Mouse (Mus musculus) lung, postnatal 4 days (tissue): ENCODE data around the gene Abhd16b.

Source experiments
- DNase-seq, 2 experiments: peaks; one replicate each; pipeline ENCODE4 v3.0.0; 2021

Abhd16b gene

DNA sequence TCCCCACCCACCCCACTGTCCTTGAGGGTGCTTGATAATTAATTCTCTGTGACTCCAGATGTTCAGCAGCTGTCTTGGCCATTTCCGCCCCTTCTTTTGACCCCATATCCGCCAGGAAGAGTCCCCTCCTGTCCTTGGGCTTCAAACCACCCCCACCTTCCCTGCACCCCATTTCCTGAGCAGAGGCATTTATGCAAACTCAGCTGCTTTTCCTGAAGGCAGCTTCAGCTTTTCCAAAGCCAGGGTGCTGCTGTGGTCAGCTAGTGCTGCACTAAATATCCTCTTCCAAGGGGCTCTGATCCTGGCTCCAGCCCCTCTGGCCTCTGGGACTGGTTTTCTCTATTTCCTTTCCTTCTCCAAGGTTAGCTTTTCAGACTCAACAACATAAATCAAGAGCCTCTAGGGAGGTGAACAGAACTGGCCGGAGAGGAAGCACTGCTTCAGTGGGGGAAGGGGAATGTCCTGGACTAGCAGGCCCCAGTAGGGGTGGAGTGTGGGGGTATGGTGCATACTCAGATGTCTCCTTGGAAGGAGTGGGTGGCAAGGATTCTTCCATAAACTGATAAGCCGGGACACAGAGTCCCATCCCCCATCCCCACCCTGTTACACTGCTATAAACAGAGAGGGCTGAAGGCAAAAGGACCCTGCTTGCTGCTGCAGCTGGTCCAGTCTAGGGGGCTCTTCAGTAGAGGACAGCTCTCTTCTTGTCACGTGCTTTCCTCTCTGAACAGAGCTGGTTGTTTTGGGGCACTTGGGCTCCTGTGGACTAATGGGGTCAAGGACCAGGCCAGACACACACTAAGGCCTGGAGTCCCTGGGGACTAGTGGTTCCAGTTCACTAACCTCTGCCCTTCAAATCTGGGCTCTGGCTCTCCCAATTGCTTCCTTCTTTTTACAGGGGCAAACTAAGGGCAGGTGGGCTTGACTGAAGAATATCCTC is 5.4 kb upstream of the Abhd16b start:
- peak; percentile 59 to 81 for DNase-seq

DNA sequence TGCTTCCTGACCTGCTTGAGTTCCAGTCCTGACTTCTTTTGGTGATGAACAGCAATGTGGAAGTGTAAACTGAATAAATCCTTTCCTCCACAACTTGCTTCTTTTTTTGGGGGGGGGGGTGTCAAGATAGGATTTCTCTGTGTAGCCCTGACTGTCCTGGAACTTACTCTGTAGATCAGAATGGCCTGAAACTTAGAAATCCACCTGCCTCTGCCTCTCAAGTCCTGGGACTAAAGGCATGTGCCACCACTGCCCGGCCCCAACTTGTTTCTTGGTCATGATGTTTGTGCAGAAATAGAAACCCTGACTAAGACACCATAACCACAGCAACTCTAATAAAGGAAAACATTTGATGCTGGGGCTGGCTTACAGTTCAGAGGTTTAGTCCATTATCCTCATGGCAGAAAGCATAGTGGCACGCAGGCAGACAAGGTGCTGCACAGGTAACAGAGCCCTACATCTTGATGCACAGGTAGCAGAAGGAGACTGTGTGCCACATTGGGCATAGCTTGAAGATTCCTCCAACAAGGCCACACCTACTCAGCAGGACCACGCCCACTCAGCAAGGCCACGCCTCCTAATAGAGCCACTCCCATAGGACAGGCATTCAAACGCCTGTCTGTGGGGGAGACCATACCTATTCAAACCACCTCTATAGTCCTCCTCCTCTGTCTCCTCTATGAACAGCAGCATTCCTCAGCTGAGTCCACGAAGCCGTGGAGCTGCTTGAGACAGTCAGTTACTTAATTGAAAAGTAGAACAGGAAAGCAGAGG is 1.4 kb upstream of the Abhd16b start:
- peak; percentile 47 to 62 for DNase-seq

DNA sequence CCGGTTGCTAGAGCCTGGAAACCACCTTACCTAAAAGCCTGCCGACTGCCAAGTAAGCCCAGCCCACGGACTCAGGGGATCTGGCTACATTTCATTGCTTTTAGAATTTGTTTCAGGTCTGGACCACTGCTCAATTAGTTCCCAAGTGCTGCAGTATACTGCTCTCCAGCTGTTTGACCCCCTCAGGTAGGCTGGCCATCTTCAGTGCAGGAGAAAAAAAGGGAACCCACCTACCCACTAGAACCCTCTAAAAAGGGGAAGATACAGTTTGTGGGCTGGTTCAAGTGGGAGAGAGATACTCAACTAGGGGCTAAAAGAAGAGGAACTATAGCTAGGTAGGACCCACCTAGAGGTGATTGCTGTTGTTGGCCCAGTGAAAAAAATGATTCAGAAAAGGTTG is 800 bp upstream of the Abhd16b start:
- no peak for DNase-seq

DNA sequence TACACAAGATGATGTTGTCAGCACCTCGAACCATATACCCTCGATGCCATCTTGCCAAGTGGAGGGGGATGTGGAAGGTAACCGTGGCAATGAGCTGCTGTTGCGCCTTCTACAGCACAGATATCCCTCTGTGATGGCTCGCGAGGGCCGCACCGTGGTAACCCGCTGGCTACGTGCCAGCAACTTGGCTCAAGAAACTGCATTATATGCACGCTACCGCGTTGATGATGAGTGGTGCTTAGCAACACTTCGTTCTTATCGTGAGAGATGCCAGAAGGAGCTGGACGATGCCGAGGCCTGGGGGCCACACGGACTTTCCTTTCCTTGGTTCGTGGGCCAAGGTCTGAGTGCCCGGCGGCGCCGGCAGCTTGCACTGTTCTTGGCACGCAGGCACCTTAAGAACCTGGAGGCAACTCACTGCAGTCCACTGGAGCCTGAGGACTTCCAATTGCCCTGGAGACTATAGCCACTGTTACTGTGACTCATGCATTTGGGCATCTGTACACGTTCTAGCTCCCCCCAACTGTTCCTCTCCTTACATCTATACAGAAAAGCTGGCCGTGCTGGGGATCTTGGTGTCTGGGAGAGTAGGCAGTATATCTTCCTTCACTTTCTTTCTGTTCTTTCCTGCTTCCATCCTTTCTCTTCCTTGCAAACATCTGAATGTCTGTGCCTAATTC is 1.4 kb downstream of the Abhd16b start:
- DNase-seq: no peak

DNA sequence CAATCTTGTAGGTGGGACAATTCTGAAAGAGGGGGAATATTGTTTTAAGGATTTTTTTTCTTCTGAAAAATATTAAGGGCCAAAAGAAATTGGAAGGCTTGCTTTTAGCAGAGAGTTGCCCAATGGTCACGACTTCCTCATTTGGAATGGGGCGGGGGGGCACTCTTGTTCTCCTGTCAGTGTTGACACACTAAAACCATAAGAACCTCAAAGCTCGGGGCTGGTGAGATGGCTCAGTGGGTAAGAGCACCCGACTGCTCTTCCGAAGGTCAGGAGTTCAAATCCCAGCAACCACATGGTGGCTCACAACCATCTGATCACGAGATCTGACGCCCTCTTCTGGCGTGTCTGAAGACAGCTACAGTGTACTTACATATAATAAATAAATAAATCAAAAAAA is 2.8 kb downstream of the Abhd16b start:
- peak; percentile 26 to 33 for DNase-seq

DNA sequence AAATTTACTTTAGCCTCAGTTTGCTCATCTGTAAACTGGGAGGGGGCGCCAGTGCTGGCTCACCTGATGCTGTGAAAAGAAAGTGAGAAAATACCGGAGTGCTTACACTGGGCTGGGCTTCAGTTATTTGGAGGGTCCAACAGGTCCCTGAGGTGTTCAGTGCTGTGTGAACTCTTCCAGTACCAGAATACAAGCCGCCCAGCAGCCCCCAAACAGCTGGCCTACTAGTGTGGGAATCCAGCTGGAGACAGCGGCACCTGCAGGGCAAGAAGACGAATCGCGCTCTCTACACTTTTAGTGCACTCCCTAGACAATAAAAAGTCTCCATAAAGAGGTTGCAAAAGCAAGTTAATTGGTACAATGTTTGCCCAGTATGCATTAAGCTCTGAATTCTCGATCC is 3.3 kb downstream of the Abhd16b start:
- peak; percentile 77 to 81 for DNase-seq

DNA sequence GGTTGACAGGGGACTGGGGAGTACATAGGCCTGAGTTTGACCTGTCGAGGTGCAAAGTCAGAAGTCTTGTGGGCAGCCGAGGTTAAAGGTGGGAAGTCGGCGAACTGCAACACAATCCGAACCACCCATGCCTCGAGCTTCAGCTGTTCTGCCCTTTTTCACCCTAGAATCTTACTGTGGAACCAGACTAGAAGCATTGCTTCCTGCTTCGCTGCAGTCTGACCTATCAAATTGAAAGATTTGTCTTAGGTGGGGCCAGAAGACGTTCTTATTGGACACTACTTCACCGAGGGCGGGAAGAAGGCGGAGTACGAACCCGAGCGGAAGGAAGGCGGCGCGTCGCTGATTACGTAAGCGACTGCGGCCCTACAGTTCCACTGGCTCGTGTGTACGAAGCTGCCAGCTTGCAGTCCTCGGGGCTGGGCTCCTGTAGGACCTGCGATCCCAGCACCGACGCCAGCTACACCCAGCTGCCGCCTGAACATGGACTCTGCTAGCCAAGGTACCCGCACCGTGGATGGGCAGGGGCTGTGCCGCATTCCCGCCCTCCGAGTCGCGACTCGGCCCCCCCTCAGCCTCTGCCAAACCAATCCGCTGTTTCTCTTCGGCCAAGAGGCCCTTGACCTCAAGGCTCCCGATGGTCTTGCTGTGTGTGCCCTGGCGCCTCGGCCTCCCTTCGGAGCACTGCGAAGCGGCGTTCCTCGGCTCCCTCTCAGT is 4.0 kb downstream of the Abhd16b start, which contains the start of gene Tpd52l2:
Tpd52l2 (plus strand) TSS at position 312 of the 717 bp plus-strand sequence.
- DNase-seq: peak; percentile 95

DNA sequence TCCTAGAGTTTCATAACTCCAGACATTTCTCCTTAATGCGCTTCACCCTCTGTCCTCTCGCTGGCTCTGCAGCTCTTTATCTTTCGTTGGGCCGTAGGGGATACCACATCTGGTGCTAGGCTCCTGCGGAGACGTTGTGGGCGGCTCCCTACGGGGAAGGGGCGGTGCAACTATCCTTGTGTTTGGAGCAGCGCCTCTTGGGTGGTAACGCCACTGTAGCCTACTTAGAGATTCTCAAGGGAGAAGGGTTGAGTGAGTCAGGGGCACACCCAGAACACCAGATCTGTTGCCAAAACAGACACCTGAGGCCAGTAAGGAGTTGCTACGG is 4.5 kb downstream of the Abhd16b start:
- DNase-seq: peak; percentile 69 to 81

DNA sequence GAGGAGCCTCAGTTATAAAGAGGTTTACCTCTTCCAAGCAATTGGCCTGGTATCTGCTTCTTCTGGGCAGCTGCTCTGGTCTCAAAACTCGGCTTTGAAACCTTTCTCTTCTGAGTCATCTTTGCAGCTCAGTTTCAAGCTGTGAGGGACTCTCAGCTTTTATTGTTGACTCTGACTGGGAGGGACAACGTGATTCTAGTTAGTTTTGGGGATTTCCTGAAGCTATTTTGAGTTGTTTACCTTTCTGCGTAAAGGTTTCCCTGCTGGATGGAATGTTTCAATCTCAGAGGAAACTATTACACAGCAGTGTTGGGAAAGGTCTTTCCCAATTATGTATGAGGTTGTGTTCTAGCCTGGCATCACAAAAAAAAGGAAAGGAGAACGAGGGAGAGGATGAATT is 5.6 kb downstream of the Abhd16b start:
- DNase-seq: no peak

DNA sequence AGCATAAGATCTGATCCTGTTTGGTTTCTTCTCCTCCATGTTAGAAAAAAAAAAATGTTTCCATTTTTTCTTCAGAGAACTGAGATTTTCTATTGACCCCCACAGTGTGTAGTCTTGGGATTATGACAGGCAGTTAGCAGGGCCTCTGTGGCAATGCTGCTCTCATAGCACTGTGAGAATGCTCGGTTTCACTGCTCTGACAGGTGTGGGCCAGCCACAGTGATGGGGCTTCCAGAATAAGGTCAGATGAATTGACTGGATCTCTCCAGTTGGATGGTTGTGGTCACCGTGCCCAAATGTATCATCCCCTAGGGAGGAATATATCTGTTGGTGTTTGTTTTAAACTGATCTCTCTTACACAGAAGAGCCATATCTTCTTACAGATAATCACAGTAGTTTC is 16.2 kb downstream of the Abhd16b start:
- DNase-seq: no peak

DNA sequence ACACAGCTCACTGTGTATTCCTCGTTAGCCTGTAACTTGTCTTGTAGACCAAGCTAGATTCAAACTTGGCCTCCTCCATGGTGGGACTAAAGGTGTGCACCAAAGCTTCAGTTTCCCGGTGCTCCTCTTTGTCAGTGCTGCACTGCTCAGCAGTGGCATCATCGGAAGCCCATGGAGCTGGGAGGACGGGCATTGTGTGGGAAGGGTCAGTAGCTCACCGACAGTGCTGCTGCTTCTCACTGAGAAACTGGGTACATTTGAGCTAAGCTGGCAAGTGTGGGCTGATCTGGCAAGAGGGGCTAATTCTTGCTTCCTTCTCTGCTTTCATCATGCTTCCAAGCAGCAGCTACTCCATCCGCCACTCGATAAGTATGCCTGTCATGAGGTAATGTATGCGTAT is 18.2 kb downstream of the Abhd16b start:
- no peak for DNase-seq

DNA sequence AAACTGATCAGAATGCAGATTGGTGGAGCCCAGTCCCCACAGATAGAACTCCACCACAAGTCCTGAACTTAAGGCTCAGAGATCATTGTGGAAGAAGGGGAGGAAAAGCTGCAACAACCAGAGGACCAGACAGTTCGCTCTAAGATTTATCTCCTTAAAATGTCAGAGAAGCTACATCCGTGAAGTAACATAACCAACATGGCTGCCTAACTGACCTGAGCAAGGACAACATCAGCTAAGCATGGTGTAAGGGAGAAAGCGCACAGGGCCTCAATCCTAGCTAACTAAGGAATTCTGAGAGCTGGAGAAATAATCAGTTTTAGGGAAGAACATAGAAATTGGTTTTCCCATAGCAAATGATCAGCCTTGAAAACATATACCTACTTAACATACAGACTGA is 26.2 kb downstream of the Abhd16b start:
- no peak for DNase-seq

DNA sequence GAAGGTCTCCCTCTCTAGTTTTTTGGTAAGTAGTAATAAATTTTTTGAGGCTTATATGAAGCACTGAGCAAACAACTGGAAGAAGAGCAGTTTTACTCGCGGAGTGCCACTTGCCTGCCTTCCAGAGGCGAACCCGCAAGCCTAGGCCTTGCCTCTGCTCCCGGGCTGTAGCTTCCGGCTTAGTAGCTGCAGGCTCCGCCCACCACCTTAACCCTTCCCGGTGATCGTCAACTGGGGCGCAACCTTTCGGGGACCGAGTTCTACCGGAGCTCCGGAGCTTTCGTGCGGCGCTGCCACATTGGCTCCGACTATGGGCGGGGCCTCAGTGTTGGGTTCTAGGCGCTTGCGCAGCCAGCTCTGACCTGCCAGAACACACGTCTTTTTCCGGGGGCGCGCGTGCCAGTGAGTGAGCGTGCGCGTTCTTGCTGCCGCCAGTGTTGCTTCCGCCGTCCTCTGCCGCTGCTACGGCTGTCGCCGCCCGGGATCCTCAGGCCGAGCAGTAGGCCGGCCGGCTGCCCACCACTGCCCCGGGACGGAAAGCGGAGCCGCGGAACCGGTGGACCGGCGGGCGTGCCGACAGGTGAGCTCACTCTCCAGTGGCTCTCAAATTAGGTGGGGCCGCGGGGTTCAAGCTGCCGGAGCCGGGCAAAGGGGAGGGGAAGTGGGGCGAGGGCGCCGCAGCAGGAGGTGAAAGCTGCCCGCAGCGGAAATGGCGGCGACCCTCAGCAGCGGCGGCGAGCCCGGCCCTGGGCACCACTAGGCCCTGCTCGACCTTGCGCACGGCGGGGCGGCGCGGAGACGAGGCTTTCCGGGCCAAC is 27.3 kb downstream of the Abhd16b start, which contains the start of gene Dnajc5:
Dnajc5 (plus strand) TSS at position 368 of the 818 bp plus-strand sequence.
- DNase-seq: peak; percentile 98 to 99

DNA sequence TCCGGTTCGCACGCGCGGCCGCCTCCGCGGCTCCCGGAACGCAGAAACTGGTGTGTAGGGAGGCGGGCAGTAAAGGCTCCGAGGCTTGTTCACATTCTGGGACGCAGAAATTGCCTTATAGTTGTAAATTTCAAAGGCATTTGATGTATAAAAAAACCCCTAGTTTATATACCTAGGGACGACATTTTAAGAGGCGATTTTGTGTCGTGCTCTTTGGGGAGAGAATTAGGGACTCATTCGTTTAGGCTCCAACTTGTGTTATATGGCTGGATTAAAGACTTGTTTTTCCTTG is 27.9 kb downstream of the Abhd16b start:
- no peak for DNase-seq

DNA sequence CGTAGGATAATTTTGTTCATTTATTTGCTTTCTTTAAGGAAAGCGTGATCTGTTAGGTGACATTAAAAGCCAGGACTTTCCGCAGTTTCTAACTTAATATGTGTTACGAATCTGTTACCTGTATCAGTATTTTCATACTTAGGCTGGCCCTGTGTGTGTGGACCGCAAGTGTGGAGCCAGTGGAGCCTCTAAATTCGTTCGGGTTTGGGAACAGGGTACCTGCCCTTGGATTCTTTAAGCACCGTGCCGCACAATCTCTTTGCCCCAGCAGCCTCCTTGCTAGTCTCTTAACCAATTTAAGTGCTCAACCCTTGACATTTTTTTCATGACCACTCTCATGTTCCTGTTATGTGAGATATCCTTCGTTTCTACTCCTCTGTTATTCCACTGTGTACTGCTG is 28.5 kb downstream of the Abhd16b start:
- no peak for DNase-seq

DNA sequence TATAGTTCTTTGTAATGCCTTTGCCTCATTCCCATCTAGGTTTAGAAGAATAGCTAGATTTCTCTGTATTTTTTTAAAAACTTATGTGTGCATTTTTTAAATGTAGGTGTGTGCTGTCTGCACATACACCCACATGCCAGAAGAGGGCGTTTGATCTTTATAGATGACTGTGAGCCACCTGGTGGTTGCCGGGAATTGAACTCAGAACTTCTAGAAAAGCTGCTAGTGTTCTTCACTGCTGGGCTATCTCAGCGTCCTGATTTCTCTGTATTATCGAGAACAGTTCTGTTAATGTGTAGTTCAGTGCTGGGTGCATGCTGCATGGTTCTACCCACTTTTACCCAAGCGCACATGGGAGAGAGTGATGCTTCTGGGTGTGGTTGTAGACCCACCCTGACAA is 29.8 kb downstream of the Abhd16b start:
- DNase-seq: peak in 1 of 2 experiments; percentile 44

DNA sequence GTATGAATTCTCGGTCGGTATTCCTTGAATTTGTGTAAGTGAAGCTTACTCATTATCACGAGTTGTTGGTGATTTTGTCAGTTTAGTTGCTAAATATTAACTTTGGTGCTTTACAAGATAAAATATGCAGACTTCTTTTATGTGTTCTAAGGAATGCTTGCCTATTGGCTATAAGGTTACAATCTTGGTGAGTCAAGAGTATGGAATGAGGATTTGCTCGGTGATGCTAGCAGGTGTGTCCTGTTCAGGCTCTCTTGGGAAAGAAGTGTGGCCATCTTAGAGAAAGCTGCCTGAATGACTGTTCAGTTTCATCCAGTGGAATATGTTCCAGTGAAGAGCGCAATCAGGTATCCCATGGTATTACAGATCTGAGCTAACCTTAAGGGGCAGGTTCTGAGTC is 32.5 kb downstream of the Abhd16b start:
- no peak for DNase-seq

DNA sequence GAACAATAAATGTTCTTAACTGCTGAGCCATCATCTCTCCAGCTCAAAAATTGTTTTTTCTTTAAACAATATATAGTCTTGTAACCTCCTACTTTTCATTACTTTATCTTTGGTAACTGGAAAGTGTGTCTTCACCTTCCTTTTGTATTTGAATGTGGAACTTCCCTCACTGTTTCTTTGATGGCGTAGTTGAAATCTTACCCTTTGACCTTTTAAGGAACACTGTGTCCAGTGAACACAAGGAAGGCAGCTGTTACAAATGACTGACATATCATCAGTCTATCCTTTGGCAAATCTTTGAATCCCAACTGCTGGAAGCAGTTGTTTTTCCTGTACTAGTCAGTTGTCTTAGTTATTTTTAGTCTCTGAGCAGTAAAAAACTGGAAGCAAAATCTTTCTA is 36.1 kb downstream of the Abhd16b start:
- no peak for DNase-seq

DNA sequence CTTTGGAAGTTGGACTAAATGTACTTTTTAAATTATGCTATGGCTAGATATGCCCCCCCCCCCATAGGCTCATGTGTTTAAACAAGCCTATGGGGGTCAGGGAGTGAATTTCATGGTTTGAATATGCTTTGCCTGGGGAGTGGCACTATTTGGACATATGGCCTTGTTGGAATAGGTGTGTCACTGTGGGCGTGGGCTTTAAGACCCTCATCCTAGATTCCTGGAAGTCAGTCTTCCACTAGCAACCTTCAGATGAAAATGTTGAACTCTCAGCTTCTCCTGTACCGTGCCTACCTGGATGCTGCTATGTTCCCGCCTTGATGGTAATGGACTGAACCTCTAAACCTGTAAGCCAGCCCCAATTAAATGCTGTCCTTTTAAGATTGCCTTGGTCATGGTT is 39.6 kb downstream of the Abhd16b start:
- DNase-seq: no peak

DNA sequence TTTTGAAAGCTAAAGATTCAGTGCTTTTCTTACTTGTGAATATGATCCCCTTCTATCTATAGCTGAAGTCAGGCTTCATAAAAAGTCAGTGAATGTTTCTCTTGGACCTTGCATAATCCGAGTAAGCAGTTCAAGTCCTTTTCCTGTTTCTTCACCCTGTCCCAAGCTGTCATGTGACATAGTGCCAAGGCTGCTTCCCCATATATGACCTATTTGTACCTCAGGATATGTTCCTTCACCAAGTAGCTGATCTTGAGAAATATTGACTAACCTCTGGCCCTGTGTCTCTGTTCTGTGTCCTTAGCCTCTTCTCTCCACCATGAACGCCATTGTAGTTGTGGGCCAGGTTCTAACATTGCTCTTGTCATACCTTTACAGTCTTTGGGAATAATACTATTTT is 43.4 kb downstream of the Abhd16b start:
- peak in 1 of 2 experiments; percentile 19 for DNase-seq

DNA sequence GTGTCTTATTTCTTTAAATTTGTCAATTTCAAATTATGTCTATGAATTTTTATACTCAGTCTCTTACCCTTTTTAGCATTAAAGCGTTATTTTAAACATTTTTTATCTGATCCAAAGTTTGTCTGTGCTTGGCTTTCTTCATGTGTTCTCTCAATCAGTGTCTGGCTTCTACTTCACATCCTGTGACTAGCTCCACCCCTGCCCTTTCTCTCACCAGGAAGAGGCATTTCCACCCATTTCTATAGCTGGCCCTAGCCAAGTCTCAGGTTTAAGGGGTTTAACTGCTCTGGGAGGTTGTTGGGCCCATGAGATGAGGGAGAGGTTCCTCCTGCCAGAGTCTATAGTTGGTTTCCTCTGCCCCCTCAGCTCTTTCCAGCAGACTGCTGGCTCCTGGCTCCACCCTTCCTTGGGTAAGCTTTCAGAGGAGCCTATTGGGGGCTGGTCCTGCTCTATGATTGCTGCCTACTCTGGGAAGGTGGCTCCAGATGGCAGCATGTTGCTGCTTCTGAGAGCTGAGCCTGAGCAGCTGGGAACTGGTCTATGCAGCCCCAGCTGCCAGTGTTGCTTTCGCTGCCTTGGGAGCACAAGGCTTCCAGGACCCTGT is 44.5 kb downstream of the Abhd16b start:
- DNase-seq: peak; percentile 62 to 76
